In the genomic region with DNA sequence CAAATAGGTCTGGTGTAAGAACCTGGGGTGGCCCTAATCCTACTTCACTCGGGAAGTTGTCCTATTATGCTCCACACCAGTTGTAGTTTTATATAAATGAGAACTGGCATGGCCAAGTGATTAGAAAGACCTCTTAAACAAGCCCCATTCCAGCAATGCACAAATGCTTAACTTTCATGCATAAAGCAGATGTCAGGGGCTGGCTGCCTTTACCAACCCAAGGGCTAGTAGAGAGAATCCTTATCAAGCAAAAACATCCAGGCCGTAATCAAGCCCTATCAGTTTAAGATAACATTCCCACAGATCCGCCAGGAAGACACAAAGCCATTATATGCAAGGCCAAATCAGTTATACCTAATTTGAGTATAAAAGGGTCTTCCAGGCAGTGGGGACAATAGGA, we compare ENCODE assay signal across 21 mouse cellular contexts. TPM values are rescaled to one million over a fixed set of nuclear protein-coding genes. Genes with fewer than 3 reads are reported as not detected.
DNase-seq lines count a peak whose midpoint lies in the region; TF ChIP-seq lines count a peak whose summit lies in the region.
"Had no signal": no experiment of that assay in that cellular context is flagged by ENCODE, and none has a peak within 500 bp of the region (broad histone marks: within the 10 kb centered on the region; RNA-seq: fewer than 3 reads in every experiment).

No protein-coding gene starts in this region.

- 42% methylated on average over 3 of the region's 3 CpGs for WGBS in heart, adult 2 months

- no peak for TF ChIP-seq POLR2A in heart, adult 2 months (IDR thresholded peaks at IDR 0.05; ENCODE audit: insufficient read depth, low read depth, low read length)

- H3K79me2 ChIP-seq in heart, adult 2 months (replicated peaks; ENCODE audit: control insufficient read depth, insufficient read depth, low read length), result peaks cover 1% of the 10 kb centered on the region

- H3K36me3 ChIP-seq in heart, adult 2 months (ENCODE audit: control insufficient read depth, insufficient read depth, low read length), result peaks cover 56% of the 10 kb centered on the region
- H3K36me3 ChIP-seq: embryonic facial prominence, embryonic 12.5 days; forebrain, embryonic 15.5 days; G1E had no signal

- peak; percentile 95 for DNase-seq in heart, adult 11 months
- DNase-seq in heart, adult 2 months, result no peak
- peak; percentile 26 for DNase-seq in R1 (ENCODE audit: low read depth, low spot score)
- no peak for DNase-seq in lung, postnatal 25 days (ENCODE audit: low spot score)
- no peak for DNase-seq in adrenal gland, adult 8-10 months
- DNase-seq: adrenal gland, postnatal 10 days; adrenal gland, postnatal 25 days; cerebellum, adult 11-12 months; cerebellum, adult 2 months; cerebellum, adult 9-10 months; cerebellum, postnatal 10 days; cerebellum, postnatal 25 days; forebrain, postnatal 0 days had no signal

- no peak overlapping the region; the same call in 1 of the 2 replicates for H3K27ac ChIP-seq in heart, adult 2 months
- H3K27ac ChIP-seq in brown adipose tissue, adult 24 weeks (replicated peaks; ENCODE audit: low read depth, low read length), result peak overlapping the region; percentile 63; the same call in 1 of the 2 replicates
- H3K27ac ChIP-seq: embryonic facial prominence, embryonic 10.5 days; embryonic facial prominence, embryonic 12.5 days; forebrain, embryonic 13.5 days; forebrain, embryonic 15.5 days had no signal

- H3K9ac ChIP-seq in heart, adult 2 months (ENCODE audit: low read depth, low read length), result no peak overlapping the region
- H3K9ac ChIP-seq: embryonic facial prominence, embryonic 12.5 days; forebrain, embryonic 13.5 days; forebrain, embryonic 15.5 days; forebrain, postnatal 0 days had no signal

- peaks cover 47% of the 10 kb centered on the region for H3K4me1 ChIP-seq in heart, adult 2 months (ENCODE audit: control insufficient read depth, insufficient read depth, low read length)
- H3K4me1 ChIP-seq in brown adipose tissue, adult 24 weeks (ENCODE audit: control insufficient read depth, insufficient read depth, insufficient read length, low read length), result peaks cover 74% of the 10 kb centered on the region
- H3K4me1 ChIP-seq: forebrain, embryonic 13.5 days; forebrain, embryonic 15.5 days had no signal

- TF ChIP-seq CTCF in heart, adult 2 months (IDR thresholded peaks at IDR 0.05), result no peak

- no peak overlapping the region for H3K4me3 ChIP-seq in heart, adult 2 months
- H3K4me3 ChIP-seq in brown adipose tissue, adult 24 weeks (ENCODE audit: insufficient read depth, low read depth, low read length), result no peak overlapping the region
- H3K4me3 ChIP-seq: embryonic facial prominence, embryonic 10.5 days; embryonic facial prominence, embryonic 12.5 days; forebrain, embryonic 13.5 days; forebrain, embryonic 15.5 days had no signal

- TF ChIP-seq EP300 in heart, adult 2 months (IDR thresholded peaks at IDR 0.05; ENCODE audit: insufficient read depth, low read depth, low read length), result no peak

- intact Hi-C loops in heart, adult 2 months (cut with DNase I), result no loop called here

- H3K27me3 ChIP-seq in heart, adult 2 months (ENCODE audit: control insufficient read depth, insufficient read depth, low read length), result no peaks in the 10 kb centered on the region
- H3K27me3 ChIP-seq: embryonic facial prominence, embryonic 12.5 days; forebrain, embryonic 13.5 days; forebrain, embryonic 15.5 days; Patski had no signal

RNA-seq across cellular contexts. Expression of a gene that starts 46.6 kb away (rescaled TPM):
- 100 to 1,000 TPM; 139 to 172 TPM for total RNA-seq in heart, adult 2 months (2021)
- polyA plus RNA-seq in heart, adult 2 months (2012; rRNA removed), result 104 and 139 TPM in 2 replicates
- polyA plus RNA-seq in brown adipose tissue, adult 24 weeks (2012; ENCODE audit: insufficient read depth, insufficient read length, missing spikeins), result 51.1 and 77.2 TPM in 2 replicates
- total RNA-seq in adrenal gland, adult 8-10 months (2022), result 100 to 1,000 TPM; 122 to 162 (median 137) TPM
- polyA plus RNA-seq: activated CD4-positive, CD25-positive, alpha-beta regulatory T cell, adult 4 months; G1E had no signal

RNA-seq across cellular contexts. Expression of a gene that starts 46.7 kb away (rescaled TPM):
- 100 to 1,000 TPM; 221 to 311 TPM for total RNA-seq in heart, adult 2 months (2021)
- polyA plus RNA-seq in heart, adult 2 months (2012; rRNA removed), result 258 and 384 TPM in 2 replicates
- polyA plus RNA-seq in brown adipose tissue, adult 24 weeks (2012; ENCODE audit: insufficient read depth, insufficient read length, missing spikeins), result 142 and 186 TPM in 2 replicates
- 100 to 1,000 TPM; 276 to 357 (median 298) TPM for total RNA-seq in adrenal gland, adult 8-10 months (2022)
- polyA plus RNA-seq: activated CD4-positive, CD25-positive, alpha-beta regulatory T cell, adult 4 months; G1E had no signal

Comparison
In these comparisons a context has a peak if more than half of its experiments do, and no peak if none do; other contexts are left out.
1. DNase-seq: peak in heart, adult 11 months (single experiment) and R1 (single experiment); none in heart, adult 2 months (0 of 2), lung, postnatal 25 days (single experiment) and adrenal gland, adult 8-10 months (single experiment).